Mouse (Mus musculus) lung, postnatal 0 days (tissue): ENCODE measurements at regions not wholly inside any gene's neighbourhood (a gene's known extent, or its start where the extent isn't known, plus 50 kb on each side); places are given as distances from the start of the nearest gene placed in this dataset.
A peak's percentile ranks its signal among the peaks of the same experiment; 100 is the strongest.

Source experiments
- ATAC-seq: fragments of 200-750 bp; cut with Nextera tagmentation; 2 replicates; pipeline ENCODE4 v1.8.0; 2017; ENCODE audit warnings: moderate library complexity
- DNase-seq: peaks from one replicate; pipeline ENCODE4 v3.0.0-alpha.2; 2016; ENCODE audit warnings: low spot score
- H3K27ac ChIP-seq: fragments of 300-500 bp; sonication (generic); 2 replicates; pipeline ENCODE4 v1.5.1; 2014; ENCODE audit warnings: antibody characterized with exemption, mild to moderate bottlenecking, low read length, mixed read lengths
- H3K27me3 ChIP-seq: fragments of 300-500 bp; sonication (generic); replicated peaks from 2 replicates; pipeline ENCODE4 v1.6.1; 2014; ENCODE audit warnings: low read length, mixed read lengths; ENCODE audit not compliant: insufficient read depth
- H3K36me3 ChIP-seq: fragments of 300-500 bp; sonication (generic); 2 replicates; pipeline ENCODE4 v1.6.1; 2014; ENCODE audit warnings: low read length, mixed read lengths; ENCODE audit not compliant: insufficient read depth
- H3K4me1 ChIP-seq: fragments of 300-500 bp; sonication (generic); 2 replicates; pipeline ENCODE4 v1.6.1; 2014; ENCODE audit warnings: antibody characterized with exemption, low read depth, low read length, mixed read lengths; ENCODE audit not compliant: insufficient read depth
- H3K4me2 ChIP-seq: fragments of 300-500 bp; sonication (generic); replicated peaks from 2 replicates; pipeline ENCODE4 v1.6.1; 2014; ENCODE audit warnings: low read depth, mild to moderate bottlenecking, low read length, moderate library complexity, mixed read lengths
- H3K4me3 ChIP-seq: fragments of 300-500 bp; sonication (generic); 2 replicates; pipeline ENCODE4 v1.5.1; 2014; ENCODE audit warnings: low read depth, low read length
- H3K9ac ChIP-seq: fragments of 300-500 bp; sonication (generic); replicated peaks from 2 replicates; pipeline ENCODE4 v1.6.1; 2014; ENCODE audit warnings: low read depth, mild to moderate bottlenecking
- H3K9me3 ChIP-seq: fragments of 300-500 bp; sonication (generic); 2 replicates; pipeline ENCODE4 v1.6.1; 2016; ENCODE audit warnings: low read length, mixed read lengths
- CTCF ChIP-seq: IDR thresholded peaks from 2 replicates; pipeline ENCODE4 v1.5.1; 2016; ENCODE audit warnings: antibody characterized with exemption, mild to moderate bottlenecking
- EP300 ChIP-seq: IDR thresholded peaks from 2 replicates; pipeline ENCODE4 v1.6.1; 2016; ENCODE audit warnings: antibody characterized with exemption, mild to moderate bottlenecking, control low read depth
- WGBS: fragments of 180-500 bp; shearing (Covaris S2); extraction: QIAGEN DNeasy Blood & Tissue Kit; methylation state at CpG from one replicate; pipeline ENCODE4 v1.1.7; 2014; 5-methylcytosine and 5-hydroxymethylcytosine counted together

- no peak overlapping the region for H3K9ac ChIP-seq
- WGBS: 9% methylated on average over 6 of the region's 6 CpGs
- no peaks in the 10 kb centered on the region for H3K4me1 ChIP-seq
- no peaks in the 10 kb centered on the region for H3K36me3 ChIP-seq
- H3K4me2 ChIP-seq: no peak overlapping the region
- H3K27me3 ChIP-seq: no peaks in the 10 kb centered on the region
- no peak overlapping the region for H3K27ac ChIP-seq
- ATAC-seq (peak; percentile 35; the same call in 1 of the 2 replicates), DNase-seq (peak; percentile 35)
- TF ChIP-seq EP300: no peak
- no peak for TF ChIP-seq CTCF
- no peak overlapping the region for H3K4me3 ChIP-seq
- no peaks in the 10 kb centered on the region for H3K9me3 ChIP-seq
Measured at GRCm38 (mm10) chr8:44800827-44801273, 134.4 kb upstream of the Fat1 start.

- ATAC-seq (no peak), DNase-seq (no peak)
- 35% methylated on average over 6 of the region's 6 CpGs for WGBS
- Histone ChIP-seq H3K9me3 (no peaks in the 10 kb centered on the region), H3K27me3 (no peaks in the 10 kb centered on the region), H3K4me3 (no peak overlapping the region), H3K4me1 (no peaks in the 10 kb centered on the region), H3K36me3 (no peaks in the 10 kb centered on the region), H3K27ac (no peak overlapping the region), H3K4me2 (no peak overlapping the region), H3K9ac (no peak overlapping the region)
- TF ChIP-seq EP300 (no peak), CTCF (no peak)
Measured at GRCm38 (mm10) chr8:44801604-44802206, 133.5 kb upstream of the Fat1 start.

DNA sequence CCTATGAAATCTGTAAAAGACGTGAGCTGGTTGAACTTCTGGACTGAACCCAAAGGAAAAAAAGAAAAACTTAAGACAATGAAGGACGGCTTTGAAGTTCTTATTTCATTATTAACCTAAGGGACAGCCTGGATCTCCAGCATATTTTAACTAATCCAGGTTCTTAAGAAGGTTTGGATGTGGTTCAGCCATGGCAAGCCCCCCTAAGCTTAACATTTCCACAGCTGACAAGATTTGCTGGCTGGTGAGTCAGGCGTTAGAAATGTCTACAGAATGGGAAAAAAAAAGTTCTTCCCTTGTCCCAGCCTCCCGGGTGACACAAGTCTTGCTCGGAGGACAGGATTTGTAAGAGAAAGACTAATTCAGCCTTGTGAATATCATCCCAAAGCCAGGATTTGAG, 132.9 kb upstream of the Fat1 start:
- H3K27ac ChIP-seq: no peak overlapping the region
- no peaks in the 10 kb centered on the region for H3K4me1 ChIP-seq
- H3K4me3 ChIP-seq: no peak overlapping the region
- no peak for TF ChIP-seq CTCF
- TF ChIP-seq EP300: no peak
- no peaks in the 10 kb centered on the region for H3K36me3 ChIP-seq
- ATAC-seq: no peak
- 27% methylated on average over 5 of the region's 5 CpGs for WGBS
- H3K9me3 ChIP-seq: no peaks in the 10 kb centered on the region
- H3K27me3 ChIP-seq: no peaks in the 10 kb centered on the region
- DNase-seq: peak; percentile 42
- no peak overlapping the region for H3K4me2 ChIP-seq
- H3K9ac ChIP-seq: no peak overlapping the region

DNA sequence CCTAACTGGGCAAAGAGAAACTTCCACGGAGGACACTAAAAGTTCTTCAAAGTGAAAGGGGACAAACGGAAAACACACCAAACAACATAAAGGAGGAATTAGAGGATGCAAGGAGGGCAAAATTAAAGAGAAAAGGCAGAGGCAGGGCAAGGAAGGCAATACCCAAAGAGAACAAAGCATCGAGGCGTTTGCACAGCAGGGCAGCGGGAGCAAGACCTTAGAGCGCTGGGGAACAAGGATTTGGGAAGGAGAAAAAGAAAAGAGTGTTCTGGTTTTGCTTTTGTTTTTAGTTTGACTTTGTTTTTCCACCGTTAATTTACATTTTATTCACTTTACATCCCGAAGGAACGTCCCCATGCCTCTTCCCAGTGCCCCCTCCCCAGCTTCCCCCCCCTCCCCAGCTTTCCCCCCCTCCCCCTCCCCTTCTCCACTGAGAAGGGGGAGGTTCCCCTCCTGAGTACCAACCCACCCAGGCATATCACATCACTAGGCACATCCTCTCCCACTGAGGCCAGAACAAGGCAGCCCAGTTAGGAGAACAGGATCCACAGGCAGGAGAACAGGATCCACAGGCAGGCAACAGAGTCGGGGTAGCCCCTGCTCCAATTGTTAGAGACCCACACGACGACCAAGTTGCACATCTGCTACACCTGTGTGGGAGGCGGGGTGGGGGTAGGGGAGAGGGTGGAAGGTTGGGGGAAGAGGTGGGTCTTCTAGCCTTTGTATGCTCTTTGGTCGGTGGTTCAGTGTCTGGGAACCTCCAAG, 130.7 kb upstream of the Fat1 start:
- Histone ChIP-seq H3K27me3 (no peaks in the 10 kb centered on the region), H3K4me1 (no peaks in the 10 kb centered on the region), H3K9me3 (no peaks in the 10 kb centered on the region), H3K9ac (no peak overlapping the region), H3K36me3 (no peaks in the 10 kb centered on the region), H3K27ac (no peak overlapping the region), H3K4me2 (no peak overlapping the region), H3K4me3 (no peak overlapping the region)
- DNase-seq: no peak
- no peak for TF ChIP-seq CTCF
- no peak for TF ChIP-seq EP300
- ATAC-seq: no peak
- WGBS: 67% methylated on average over 14 of the region's 14 CpGs

DNA sequence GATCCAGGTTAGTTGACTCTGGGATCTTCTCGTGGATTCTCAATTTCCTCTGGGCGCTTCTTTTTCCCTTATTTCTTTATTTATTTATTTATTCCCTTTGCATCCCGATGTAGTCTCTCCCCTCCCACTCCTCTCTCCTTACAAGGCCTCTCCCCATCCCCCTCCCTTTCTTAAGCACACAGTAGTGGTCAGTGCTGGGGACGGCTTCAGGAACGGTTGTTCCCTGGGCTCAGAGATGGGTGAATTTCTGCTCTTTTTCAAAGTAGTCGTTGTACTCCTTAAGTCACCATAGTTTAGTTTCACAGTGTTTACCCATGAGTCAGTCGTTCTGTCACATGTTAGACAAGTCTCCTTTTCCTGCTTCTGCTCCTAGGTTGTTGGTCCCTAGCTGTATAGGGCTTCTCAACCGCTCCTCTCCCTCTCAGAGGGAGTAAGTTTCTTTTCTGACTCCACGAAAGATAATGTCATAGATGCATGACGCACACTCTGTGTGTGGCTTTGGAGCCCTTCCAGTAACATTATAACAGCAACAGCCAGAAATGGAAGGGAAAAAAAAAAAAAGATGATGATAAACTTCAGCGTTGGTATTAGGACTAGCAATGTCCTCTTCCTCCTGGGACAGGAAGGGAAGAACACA, 129.9 kb upstream of the Fat1 start:
- no peaks in the 10 kb centered on the region for H3K36me3 ChIP-seq
- WGBS: 52% methylated on average over 11 of the region's 11 CpGs

GRCm38 (mm10) chr8:44812360-44812759, 122.9 kb upstream of the Fat1 start:
- H3K9me3 ChIP-seq: no peaks in the 10 kb centered on the region
- no peaks in the 10 kb centered on the region for H3K4me1 ChIP-seq
- no peak overlapping the region for H3K4me2 ChIP-seq
- no peaks in the 10 kb centered on the region for H3K36me3 ChIP-seq
- no peak overlapping the region for H3K27ac ChIP-seq
- no peak overlapping the region for H3K9ac ChIP-seq
- WGBS: 57% methylated on average over 4 of the region's 4 CpGs
- TF ChIP-seq CTCF (no peak), EP300 (no peak)
- ATAC-seq (no peak), DNase-seq (no peak)
- no peaks in the 10 kb centered on the region for H3K27me3 ChIP-seq
- H3K4me3 ChIP-seq: no peak overlapping the region

More for the DNA sequence above, 129.9 kb upstream of the Fat1 start:
- TF ChIP-seq CTCF (no peak), EP300 (no peak)
- no peak overlapping the region for H3K4me3 ChIP-seq
- H3K9me3 ChIP-seq: no peaks in the 10 kb centered on the region
- ATAC-seq: peak; percentile 48
- no peaks in the 10 kb centered on the region for H3K4me1 ChIP-seq
- no peak overlapping the region for H3K4me2 ChIP-seq
- H3K27ac ChIP-seq: no peak overlapping the region
- peak; percentile 44 for DNase-seq
- H3K27me3 ChIP-seq: no peaks in the 10 kb centered on the region
- no peak overlapping the region for H3K9ac ChIP-seq
